Mouse (Mus musculus): ENCODE data around the gene Smg7.
A peak's percentile ranks its signal among the peaks of the same experiment; 100 is the strongest.

Gene Smg7

GRCm38 (mm10) chr1:152840343-152840742 is 62.1 kb downstream of the Smg7 start:
- DNase-seq (ENCODE audit: low spot score in 2 of 2): no peak

GRCm38 (mm10) chr1:152838841-152839240 is 63.6 kb downstream of the Smg7 start:
- peak; percentile 60 to 63 for DNase-seq (ENCODE audit: low spot score in 2 of 2)

GRCm38 (mm10) chr1:152838026-152838702 is 64.3 kb downstream of the Smg7 start:
- DNase-seq (ENCODE audit: low spot score in 2 of 2): peak in 1 of 2 experiments; percentile 36

GRCm38 (mm10) chr1:152835061-152835460 is 67.4 kb downstream of the Smg7 start:
- no peak for DNase-seq (ENCODE audit: low spot score in 2 of 2)

GRCm38 (mm10) chr1:152832316-152832715 is 70.1 kb downstream of the Smg7 start:
- DNase-seq (ENCODE audit: low spot score in 2 of 2): no peak

GRCm38 (mm10) chr1:152831619-152832018 is 70.8 kb downstream of the Smg7 start:
- no peak for DNase-seq (ENCODE audit: low spot score in 2 of 2)

GRCm38 (mm10) chr1:152831003-152831402 is 71.4 kb downstream of the Smg7 start:
- DNase-seq (ENCODE audit: low spot score in 2 of 2): peak; percentile 62 to 76

GRCm38 (mm10) chr1:152830054-152830453 is 72.4 kb downstream of the Smg7 start:
- no peak for DNase-seq (ENCODE audit: low spot score in 2 of 2)

- no peak for DNase-seq (ENCODE audit: low spot score in 2 of 2)
Measured at GRCm38 (mm10) chr1:152828637-152829355, 73.7 kb downstream of the Smg7 start.

GRCm38 (mm10) chr1:152828168-152828567 is 74.3 kb downstream of the Smg7 start:
- no peak for DNase-seq (ENCODE audit: low spot score in 2 of 2)

GRCm38 (mm10) chr1:152826446-152826845 is 76.0 kb downstream of the Smg7 start:
- no peak for DNase-seq (ENCODE audit: low spot score in 2 of 2)

- DNase-seq (ENCODE audit: low spot score in 2 of 2): no peak
Measured at GRCm38 (mm10) chr1:152824206-152824605, 78.2 kb downstream of the Smg7 start.

- no peak for DNase-seq (ENCODE audit: low spot score in 2 of 2)
Measured at GRCm38 (mm10) chr1:152821746-152822145, 80.7 kb downstream of the Smg7 start.

- DNase-seq (ENCODE audit: low spot score in 2 of 2): no peak
Measured at GRCm38 (mm10) chr1:152820911-152821695, 81.3 kb downstream of the Smg7 start.

- no peak for DNase-seq (ENCODE audit: low spot score in 2 of 2)
Measured at GRCm38 (mm10) chr1:152819558-152819957, 82.9 kb downstream of the Smg7 start.

- peak in 1 of 2 experiments; percentile 40 for DNase-seq (ENCODE audit: low spot score in 2 of 2)
Measured at GRCm38 (mm10) chr1:152817794-152818193, 84.7 kb downstream of the Smg7 start.

- DNase-seq (ENCODE audit: low spot score in 2 of 2): no peak
Measured at GRCm38 (mm10) chr1:152817027-152817769, 85.2 kb downstream of the Smg7 start.

GRCm38 (mm10) chr1:152815265-152815701 is 87.2 kb downstream of the Smg7 start:
- peak in 1 of 2 experiments; percentile 36 for DNase-seq (ENCODE audit: low spot score in 2 of 2)

GRCm38 (mm10) chr1:152810533-152811439 is 91.7 kb downstream of the Smg7 start:
- DNase-seq (ENCODE audit: low spot score in 2 of 2): no peak

- DNase-seq (ENCODE audit: low spot score in 2 of 2): no peak
Measured at GRCm38 (mm10) chr1:152809541-152810252, 92.7 kb downstream of the Smg7 start.
